Mouse (Mus musculus) C2C12 (cell line): ENCODE results near the gene Pex10.

Source experiments
- CTCF ChIP-seq: IDR thresholded peaks from one replicate; pipeline ENCODE4 v1.5.1; 2011; ENCODE audit not compliant: control insufficient read depth, insufficient read depth, insufficient read length
- MAX ChIP-seq: IDR thresholded peaks from one replicate; pipeline ENCODE4 v1.6.1; 2011; ENCODE audit warnings: mild to moderate bottlenecking, control low read depth
- MYOG ChIP-seq: IDR thresholded peaks from one replicate; pipeline ENCODE4 v1.6.1; 2011; ENCODE audit not compliant: control insufficient read depth, insufficient read length; ENCODE audit errors: extremely low read depth

DNA sequence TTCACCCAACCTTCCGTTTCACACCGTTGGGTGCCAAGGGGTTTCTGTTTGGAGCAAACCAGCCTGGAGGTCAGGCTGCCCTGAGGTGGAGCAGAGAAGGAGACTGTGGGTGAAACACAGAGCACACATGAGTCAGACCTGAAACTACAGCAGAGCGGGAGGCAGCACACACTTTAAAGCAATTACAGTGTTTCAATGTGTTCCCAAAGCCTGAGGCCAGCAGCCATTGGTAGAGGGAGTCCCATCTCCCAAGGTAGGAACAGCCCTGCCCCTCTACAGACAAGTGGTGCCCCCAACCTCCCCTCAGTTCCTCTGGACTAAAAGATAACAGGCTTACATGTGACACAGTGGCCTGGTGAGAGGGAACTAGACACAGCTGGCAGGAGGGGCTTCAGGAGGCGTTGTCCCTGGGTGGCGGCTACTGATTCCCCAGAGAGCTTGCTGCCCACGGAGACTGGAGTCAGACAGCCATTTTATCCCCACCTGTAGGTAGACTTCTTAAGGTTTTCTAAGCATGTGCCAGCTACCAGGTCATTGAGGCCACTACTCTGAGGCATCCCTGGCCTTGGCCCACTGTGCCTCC lies 50.7 kb downstream of the Pex10 start:
- TF ChIP-seq CTCF (no peak), MYOG (no peak), MAX (no peak)
